Mouse (Mus musculus) heart, embryonic 11.5 days (tissue): ENCODE results near the gene Gpc5. TPM values are rescaled to one million over a fixed set of nuclear protein-coding genes. Genes with fewer than 3 reads are reported as not detected.

Experiments
- ATAC-seq: fragments of 200-750 bp; cut with Nextera tagmentation; replicated peaks from 2 replicates; pipeline ENCODE4 v1.8.0; 2017; ENCODE audit warnings: moderate library complexity; ENCODE audit not compliant: insufficient number of reproducible peaks, low FRiP score, low TSS enrichment
- H3K27ac ChIP-seq: fragments of 300-500 bp; sonication (generic); 2 replicates; pipeline ENCODE4 v1.5.1; 2014; ENCODE audit warnings: mild to moderate bottlenecking, low read depth, low read length
- H3K27me3 ChIP-seq: fragments of 300-500 bp; sonication (generic); 2 replicates; pipeline ENCODE4 v1.6.1; 2014; ENCODE audit warnings: mild to moderate bottlenecking, low read length, mixed read lengths; ENCODE audit not compliant: control insufficient read depth, insufficient read depth
- H3K36me3 ChIP-seq: fragments of 300-500 bp; sonication (generic); 2 replicates; pipeline ENCODE4 v1.6.1; 2014; ENCODE audit warnings: mild to moderate bottlenecking, low read length, moderate library complexity, mixed read lengths; ENCODE audit not compliant: control insufficient read depth, insufficient read depth
- H3K4me1 ChIP-seq: fragments of 300-500 bp; sonication (generic); 2 replicates; pipeline ENCODE4 v1.6.1; 2014; ENCODE audit warnings: low read length; ENCODE audit not compliant: control insufficient read depth, insufficient read depth
- H3K4me2 ChIP-seq: fragments of 300-500 bp; sonication (generic); 2 replicates; pipeline ENCODE4 v1.6.1; 2014; ENCODE audit warnings: mild to moderate bottlenecking, moderate library complexity
- H3K4me3 ChIP-seq: fragments of 300-500 bp; sonication (generic); 2 replicates; pipeline ENCODE4 v1.5.1; 2014; ENCODE audit warnings: low read depth, low read length
- H3K9ac ChIP-seq: fragments of 300-500 bp; sonication (generic); 2 replicates; pipeline ENCODE4 v1.6.1; 2014; ENCODE audit warnings: mild to moderate bottlenecking, low read depth, low read length, moderate library complexity
- H3K9me3 ChIP-seq: fragments of 300-500 bp; sonication (generic); replicated peaks from 2 replicates; pipeline ENCODE4 v1.6.1; 2016; ENCODE audit warnings: low read length; ENCODE audit not compliant: control insufficient read depth
- WGBS: fragments of 180-500 bp; shearing (Covaris S2); extraction: QIAGEN DNeasy Blood & Tissue Kit; methylation state at CpG from one replicate; pipeline ENCODE4 v1.1.7; 2014; ENCODE audit not compliant: insufficient replicate concordance; 5-methylcytosine and 5-hydroxymethylcytosine counted together
- polyA plus RNA-seq: library from polyadenylated mRNA; unstranded; fragments of >200 nt; fragmentation: Nextera tagmentation; extraction: Ambion mirVana; gene quantifications from 2 replicates; pipeline ENCODE4 v1.2.1, GENCODE M21; 2014

Gpc5 gene
- polyA plus RNA-seq, 1 experiment from 2014 or later = 0.53 TPM

- no peak overlapping the region for H3K27ac ChIP-seq
- 0 out of 2 replicates have a peak, but pooled peaks cover 3% of the 10 kb centered on the region for H3K4me1 ChIP-seq
- H3K9ac ChIP-seq = no peak overlapping the region
- no peak overlapping the region for H3K4me2 ChIP-seq
- H3K4me3 ChIP-seq = no peak overlapping the region
- no peak for ATAC-seq
- 75% methylated on average over 4 of the region's 4 CpGs for WGBS
- H3K36me3 ChIP-seq = no peaks in the 10 kb centered on the region
- no peaks in the 10 kb centered on the region for H3K9me3 ChIP-seq
- H3K27me3 ChIP-seq = peaks cover 22% of the 10 kb centered on the region
Observed at GRCm38 (mm10) chr14:115090516-115090915, 1.5 kb upstream of the Gpc5 start.

GRCm38 (mm10) chr14:115092510-115092909 is 495 bp downstream of the Gpc5 start:
- peak overlapping the region; percentile 74 for H3K4me3 ChIP-seq
- H3K27ac ChIP-seq = no peak overlapping the region
- 1% methylated on average over 33 of the region's 33 CpGs for WGBS
- peaks cover 22% of the 10 kb centered on the region for H3K27me3 ChIP-seq
- peak overlapping the region; percentile 52; the same call in 1 of the 2 replicates for H3K9ac ChIP-seq
- peak; percentile 50 for ATAC-seq
- H3K9me3 ChIP-seq = no peaks in the 10 kb centered on the region
- no peaks in the 10 kb centered on the region for H3K36me3 ChIP-seq
- H3K4me2 ChIP-seq = peak overlapping the region; percentile 90
- 0 out of 2 replicates have a peak, but pooled peaks cover 3% of the 10 kb centered on the region for H3K4me1 ChIP-seq

- Histone ChIP-seq H3K36me3 (no peaks in the 10 kb centered on the region), H3K27ac (no peak overlapping the region), H3K27me3 (peaks cover 22% of the 10 kb centered on the region), H3K9me3 (no peaks in the 10 kb centered on the region), H3K4me2 (peak overlapping the region; percentile 90), H3K9ac (no peak overlapping the region), H3K4me1 (0 out of 2 replicates have a peak, but pooled peaks cover 3% of the 10 kb centered on the region), H3K4me3 (peak overlapping the region; percentile 74)
- WGBS = 18% methylated on average over 6 of the region's 6 CpGs
- no peak for ATAC-seq
Observed at GRCm38 (mm10) chr14:115092952-115093351, 937 bp downstream of the Gpc5 start.

GRCm38 (mm10) chr14:115100617-115101299 is 8.7 kb downstream of the Gpc5 start:
- no peak for ATAC-seq

GRCm38 (mm10) chr14:115106326-115106725 is 14.3 kb downstream of the Gpc5 start:
- H3K4me1 ChIP-seq = no peaks in the 10 kb centered on the region
- H3K36me3 ChIP-seq = no peaks in the 10 kb centered on the region
- no peaks in the 10 kb centered on the region for H3K9me3 ChIP-seq
- no peak overlapping the region for H3K27ac ChIP-seq
- H3K27me3 ChIP-seq = no peaks in the 10 kb centered on the region
- no peak for ATAC-seq
- H3K4me3 ChIP-seq = no peak overlapping the region
- no peak overlapping the region for H3K9ac ChIP-seq
- H3K4me2 ChIP-seq = no peak overlapping the region

More at GRCm38 (mm10) chr14:115100617-115101299, 8.7 kb downstream of the Gpc5 start:
- no peak overlapping the region for H3K4me3 ChIP-seq
- H3K9me3 ChIP-seq = no peaks in the 10 kb centered on the region
- H3K36me3 ChIP-seq = no peaks in the 10 kb centered on the region
- H3K27ac ChIP-seq = no peak overlapping the region
- H3K9ac ChIP-seq = no peak overlapping the region
- 83% methylated on average over 9 of the region's 9 CpGs for WGBS
- no peaks in the 10 kb centered on the region for H3K27me3 ChIP-seq
- no peak overlapping the region for H3K4me2 ChIP-seq
- no peaks in the 10 kb centered on the region for H3K4me1 ChIP-seq

GRCm38 (mm10) chr14:115107467-115107866 is 15.5 kb downstream of the Gpc5 start:
- Histone ChIP-seq H3K4me1 (no peaks in the 10 kb centered on the region), H3K9ac (no peak overlapping the region), H3K27ac (no peak overlapping the region), H3K27me3 (no peaks in the 10 kb centered on the region), H3K9me3 (no peaks in the 10 kb centered on the region), H3K4me3 (no peak overlapping the region), H3K4me2 (no peak overlapping the region), H3K36me3 (no peaks in the 10 kb centered on the region)
- no peak for ATAC-seq
- WGBS = 54% methylated on average over 2 of the region's 2 CpGs

GRCm38 (mm10) chr14:115118626-115119025 is 26.6 kb downstream of the Gpc5 start:
- WGBS = 76% methylated on average over 9 of the region's 9 CpGs
- no peak for ATAC-seq
- H3K36me3 ChIP-seq = no peaks in the 10 kb centered on the region
- no peak overlapping the region for H3K9ac ChIP-seq
- H3K4me3 ChIP-seq = no peak overlapping the region
- H3K9me3 ChIP-seq = no peaks in the 10 kb centered on the region
- H3K4me1 ChIP-seq = no peaks in the 10 kb centered on the region
- no peak overlapping the region for H3K27ac ChIP-seq
- H3K27me3 ChIP-seq = no peaks in the 10 kb centered on the region
- no peak overlapping the region for H3K4me2 ChIP-seq

- H3K9ac ChIP-seq = no peak overlapping the region
- no peak overlapping the region for H3K4me2 ChIP-seq
- 65% methylated on average over 3 of the region's 3 CpGs for WGBS
- no peak overlapping the region for H3K4me3 ChIP-seq
- no peaks in the 10 kb centered on the region for H3K9me3 ChIP-seq
- H3K27ac ChIP-seq = no peak overlapping the region
- no peaks in the 10 kb centered on the region for H3K4me1 ChIP-seq
- H3K27me3 ChIP-seq = no peaks in the 10 kb centered on the region
- no peak for ATAC-seq
- H3K36me3 ChIP-seq = no peaks in the 10 kb centered on the region
Observed at GRCm38 (mm10) chr14:115148821-115149220, 56.8 kb downstream of the Gpc5 start.

GRCm38 (mm10) chr14:115156597-115156996 is 64.6 kb downstream of the Gpc5 start:
- no peaks in the 10 kb centered on the region for H3K9me3 ChIP-seq
- H3K27ac ChIP-seq = no peak overlapping the region
- H3K36me3 ChIP-seq = no peaks in the 10 kb centered on the region
- H3K27me3 ChIP-seq = no peaks in the 10 kb centered on the region
- no peak overlapping the region for H3K4me2 ChIP-seq
- no peak for ATAC-seq
- no peak overlapping the region for H3K9ac ChIP-seq
- no peak overlapping the region for H3K4me3 ChIP-seq
- no peaks in the 10 kb centered on the region for H3K4me1 ChIP-seq
- 69% methylated on average over 4 of the region's 4 CpGs for WGBS
